In genomic region chr13:46428964-46429363, GRCm38 (mm10) we compare ENCODE assay signal across 14 mouse cellular contexts. TPM values are rescaled to one million over a fixed set of nuclear protein-coding genes. Genes with fewer than 3 reads are reported as not detected.
DNase-seq lines count a peak whose midpoint lies in the region; ATAC-seq and TF ChIP-seq lines count a peak whose summit lies in the region.
"Had no signal": no experiment of that assay in that cellular context is flagged by ENCODE, and none has a peak within 500 bp of the region (broad histone marks: within the 10 kb centered on the region; RNA-seq: fewer than 3 reads in every experiment).

No protein-coding gene starts in this region.

- TF ChIP-seq CTCF in hindbrain, postnatal 0 days (IDR thresholded peaks at IDR 0.05; ENCODE audit: low read depth) = no peak
- no peak for TF ChIP-seq CTCF in layer of hippocampus, adult 2 months (conservative IDR thresholded peaks at IDR 0.05)

- no peak overlapping the region for H3K4me3 ChIP-seq in hindbrain, embryonic 10.5 days
- H3K4me3 ChIP-seq in hindbrain, postnatal 0 days (ENCODE audit: low read length) = no peak overlapping the region
- peak overlapping the region; percentile 34 for H3K4me3 ChIP-seq in limb, embryonic 10.5 days
- H3K4me3 ChIP-seq in layer of hippocampus, adult 2 months = no peak overlapping the region
- H3K4me3 ChIP-seq: megakaryocyte, embryonic 14.5 days had no signal

- no peaks in the 10 kb centered on the region for H3K9me3 ChIP-seq in hindbrain, embryonic 10.5 days
- no peaks in the 10 kb centered on the region for H3K9me3 ChIP-seq in hindbrain, postnatal 0 days (ENCODE audit: low read length)
- no peaks in the 10 kb centered on the region for H3K9me3 ChIP-seq in limb, embryonic 10.5 days (replicated peaks)
- H3K9me3 ChIP-seq: G1E had no signal

- DNase-seq in hindbrain, embryonic 10.5 days (ENCODE audit: low spot score) = peak; percentile 18
- DNase-seq in hindbrain, postnatal 0 days (ENCODE audit: low spot score) = no peak
- DNase-seq in 3134 (ENCODE audit: extremely low read depth, insufficient read length, low spot score) (peak; percentile 9), ES-CJ7 (ENCODE audit: low read depth, low spot score) (peak; percentile 13)
- DNase-seq in limb, embryonic 10.5 days (ENCODE audit: low spot score) = no peak
- no peak for DNase-seq in natural killer cell, adult 2 months (ENCODE audit: low spot score in 2 of 2)
- DNase-seq in layer of hippocampus, adult 2 months (ENCODE audit: low spot score in 2 of 2) = no peak
- DNase-seq: cerebellum, postnatal 10 days; gastrocnemius, postnatal 25 days; liver; thymus, adult 18-20 months had no signal

- ATAC-seq in hindbrain, postnatal 0 days = no peak
- no peak for ATAC-seq in frontal cortex, adult (ENCODE audit: low TSS enrichment)

- no peak overlapping the region for H3K4me2 ChIP-seq in hindbrain, postnatal 0 days (ENCODE audit: low read depth, low read length)

- H3K27me3 ChIP-seq in hindbrain, embryonic 10.5 days (ENCODE audit: insufficient read depth, poor library complexity, severe bottlenecking) = no peaks in the 10 kb centered on the region
- H3K27me3 ChIP-seq in hindbrain, postnatal 0 days (ENCODE audit: insufficient read depth, low read length) = no peaks in the 10 kb centered on the region
- H3K27me3 ChIP-seq in limb, embryonic 10.5 days (ENCODE audit: low read depth, poor library complexity, severe bottlenecking) = 0 out of 2 replicates have a peak, but pooled peaks cover 4% of the 10 kb centered on the region

- H3K36me3 ChIP-seq in hindbrain, embryonic 10.5 days = peaks cover 38% of the 10 kb centered on the region
- H3K36me3 ChIP-seq in hindbrain, postnatal 0 days (ENCODE audit: insufficient read depth, low read length) = no peaks in the 10 kb centered on the region
- no peaks in the 10 kb centered on the region for H3K36me3 ChIP-seq in limb, embryonic 10.5 days
- H3K36me3 ChIP-seq: G1E had no signal

- H3K27ac ChIP-seq in hindbrain, embryonic 10.5 days = no peak overlapping the region
- no peak overlapping the region for H3K27ac ChIP-seq in hindbrain, postnatal 0 days
- no peak overlapping the region for H3K27ac ChIP-seq in limb, embryonic 10.5 days
- no peak overlapping the region for H3K27ac ChIP-seq in layer of hippocampus, adult 2 months

- H3K4me1 ChIP-seq in hindbrain, embryonic 10.5 days (replicated peaks) = peaks cover 5% of the 10 kb centered on the region
- H3K4me1 ChIP-seq in hindbrain, postnatal 0 days (ENCODE audit: insufficient read depth, low read length) = no peaks in the 10 kb centered on the region
- no peaks in the 10 kb centered on the region; the same call in 1 of the 2 replicates for H3K4me1 ChIP-seq in limb, embryonic 10.5 days
- H3K4me1 ChIP-seq: megakaryocyte, embryonic 14.5 days had no signal

- no peak overlapping the region for H3K9ac ChIP-seq in hindbrain, postnatal 0 days (replicated peaks; ENCODE audit: low read length)

- 76% methylated on average over 22 of the region's 22 CpGs for WGBS in hindbrain, embryonic 10.5 days
- WGBS in hindbrain, postnatal 0 days = 76% methylated on average over 22 of the region's 22 CpGs
- WGBS in limb, embryonic 10.5 days = 53% methylated on average over 22 of the region's 22 CpGs

RNA-seq across cellular contexts. Expression of gene Rbm24, which starts 10.7 kb away (rescaled TPM):
- polyA plus RNA-seq in hindbrain, embryonic 10.5 days (2016; fragmentation: Nextera tagmentation; extraction: Ambion mirVana) = 0.97 and 1.2 TPM in 2 replicates
- 22.1 and 22.9 TPM in 2 replicates for total RNA-seq in hindbrain, postnatal 0 days (2014; rRNA removed)
- polyA plus RNA-seq in hindbrain, postnatal 0 days (2015; fragmentation: Nextera tagmentation; extraction: Ambion mirVana) = 1.9 and 2.8 TPM in 2 replicates
- polyA plus RNA-seq in limb, embryonic 10.5 days (2016; fragmentation: Nextera tagmentation; extraction: Ambion mirVana) = 0.46 and 0.79 TPM in 2 replicates
- 10 to 100 TPM; 20.2 to 24.7 TPM for total RNA-seq in layer of hippocampus, adult 2 months (2021)
- polyA plus RNA-seq: G1E had no signal

Comparison
In these comparisons a context has a peak if more than half of its experiments do, and no peak if none do; other contexts are left out.
1. DNase-seq: peak in hindbrain, embryonic 10.5 days (single experiment), 3134 (single experiment) and ES-CJ7 (single experiment); none in hindbrain, postnatal 0 days (single experiment), limb, embryonic 10.5 days (single experiment), natural killer cell, adult 2 months (0 of 2) and layer of hippocampus, adult 2 months (0 of 2).